Mouse (Mus musculus): ENCODE measurements around the gene Cd207. TPM values are rescaled to one million over a fixed set of nuclear protein-coding genes. Genes with fewer than 3 reads are reported as not detected.

Gene Cd207
- polyA plus RNA-seq (2014; fragmentation: Nextera tagmentation; extraction: Ambion mirVana) = not detected in 2 replicates

DNA sequence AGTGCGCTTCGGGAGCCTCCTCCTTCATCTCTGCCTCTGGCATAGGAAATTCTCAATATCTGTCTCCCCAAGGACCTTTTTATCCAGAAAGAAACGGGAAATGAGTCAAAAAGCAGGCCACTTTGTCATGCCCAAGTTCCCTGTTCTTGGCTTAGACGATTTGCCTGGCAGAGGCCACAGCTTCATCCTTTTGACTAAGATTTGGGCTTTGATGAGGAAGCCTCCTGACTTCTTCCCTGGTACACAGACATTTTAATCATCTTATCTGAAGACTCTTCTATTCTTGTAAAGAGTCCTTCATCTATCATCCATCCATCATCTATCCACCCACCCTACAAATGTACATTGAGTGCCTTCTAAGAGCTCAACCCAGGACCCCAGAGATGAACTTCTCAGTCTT is at the start of gene Cd207:
Gene Cd207, minus strand, starts transcription at position 101 of the 400 bp plus-strand sequence.
- Histone ChIP-seq H3K9ac (ENCODE audit: low read length) (no peak within 1 kb of the TSS), H3K9me3 (ENCODE audit: control insufficient read depth, low read length) (no peaks in the 10 kb centered on the region), H3K4me2 (ENCODE audit: low read depth) (no peak within 1 kb of the TSS), H3K4me1 (ENCODE audit: control insufficient read depth, insufficient read depth, low read length) (no peaks in the 10 kb centered on the region), H3K27ac (ENCODE audit: low read depth, low read length) (no peak within 1 kb of the TSS), H3K4me3 (ENCODE audit: low read depth, low read length) (no peak within 1 kb of the TSS), H3K36me3 (ENCODE audit: control insufficient read depth, insufficient read depth, low read length) (no peaks in the 10 kb centered on the region), H3K27me3 (ENCODE audit: control insufficient read depth, insufficient read depth, low read length) (no peaks in the 10 kb centered on the region)
- ATAC-seq (ENCODE audit: insufficient read depth, low FRiP score, low TSS enrichment) (no peak), DNase-seq (ENCODE audit: low spot score) (no peak)
- WGBS = 71% methylated on average over 4 of the region's 4 CpGs

- no peak for ATAC-seq (ENCODE audit: insufficient read depth, low FRiP score, low TSS enrichment)
- H3K4me2 ChIP-seq (ENCODE audit: low read depth) = no peak overlapping the region
- no peaks in the 10 kb centered on the region for H3K9me3 ChIP-seq (ENCODE audit: control insufficient read depth, low read length)
- H3K27ac ChIP-seq (ENCODE audit: low read depth, low read length) = no peak overlapping the region
- H3K9ac ChIP-seq (ENCODE audit: low read length) = no peak overlapping the region
- H3K4me1 ChIP-seq (ENCODE audit: control insufficient read depth, insufficient read depth, low read length) = no peaks in the 10 kb centered on the region
- H3K36me3 ChIP-seq (ENCODE audit: control insufficient read depth, insufficient read depth, low read length) = no peaks in the 10 kb centered on the region
- H3K4me3 ChIP-seq (ENCODE audit: low read depth, low read length) = no peak overlapping the region
- H3K27me3 ChIP-seq (ENCODE audit: control insufficient read depth, insufficient read depth, low read length) = peaks cover 11% of the 10 kb centered on the region
- no peak for DNase-seq (ENCODE audit: low spot score)
- 45% methylated on average over 4 of the region's 4 CpGs for WGBS
Measured at GRCm38 (mm10) chr6:83727178-83727577, 49.5 kb upstream of the Cd207 start.

- Histone ChIP-seq H3K9me3 (ENCODE audit: control insufficient read depth, low read length) (no peaks in the 10 kb centered on the region), H3K36me3 (ENCODE audit: control insufficient read depth, insufficient read depth, low read length) (no peaks in the 10 kb centered on the region), H3K27ac (ENCODE audit: low read depth, low read length) (no peak overlapping the region), H3K9ac (ENCODE audit: low read length) (no peak overlapping the region), H3K4me1 (ENCODE audit: control insufficient read depth, insufficient read depth, low read length) (no peaks in the 10 kb centered on the region), H3K4me2 (ENCODE audit: low read depth) (no peak overlapping the region), H3K27me3 (ENCODE audit: control insufficient read depth, insufficient read depth, low read length) (peaks cover 56% of the 10 kb centered on the region), H3K4me3 (ENCODE audit: low read depth, low read length) (no peak overlapping the region)
- whole genome bisulfite sequencing = 22% methylated on average over 6 of the region's 6 CpGs
- DNase-seq (ENCODE audit: low spot score) (no peak), ATAC-seq (ENCODE audit: insufficient read depth, low FRiP score, low TSS enrichment) (no peak)
Measured at GRCm38 (mm10) chr6:83722526-83722925, 44.9 kb upstream of the Cd207 start.

- DNase-seq (ENCODE audit: low spot score) = no peak
- Histone ChIP-seq H3K27ac (ENCODE audit: low read depth, low read length) (no peak overlapping the region), H3K27me3 (ENCODE audit: control insufficient read depth, insufficient read depth, low read length) (peaks cover 96% of the 10 kb centered on the region), H3K4me2 (ENCODE audit: low read depth) (no peak overlapping the region), H3K36me3 (ENCODE audit: control insufficient read depth, insufficient read depth, low read length) (no peaks in the 10 kb centered on the region), H3K4me3 (ENCODE audit: low read depth, low read length) (no peak overlapping the region), H3K9me3 (ENCODE audit: control insufficient read depth, low read length) (no peaks in the 10 kb centered on the region), H3K9ac (ENCODE audit: low read length) (no peak overlapping the region), H3K4me1 (ENCODE audit: control insufficient read depth, insufficient read depth, low read length) (no peaks in the 10 kb centered on the region)
- ATAC-seq (ENCODE audit: insufficient read depth, low FRiP score, low TSS enrichment) = no peak
- WGBS = 0% methylated on average over 8 of the region's 8 CpGs
Measured at GRCm38 (mm10) chr6:83717026-83717425, 39.4 kb upstream of the Cd207 start.

DNA sequence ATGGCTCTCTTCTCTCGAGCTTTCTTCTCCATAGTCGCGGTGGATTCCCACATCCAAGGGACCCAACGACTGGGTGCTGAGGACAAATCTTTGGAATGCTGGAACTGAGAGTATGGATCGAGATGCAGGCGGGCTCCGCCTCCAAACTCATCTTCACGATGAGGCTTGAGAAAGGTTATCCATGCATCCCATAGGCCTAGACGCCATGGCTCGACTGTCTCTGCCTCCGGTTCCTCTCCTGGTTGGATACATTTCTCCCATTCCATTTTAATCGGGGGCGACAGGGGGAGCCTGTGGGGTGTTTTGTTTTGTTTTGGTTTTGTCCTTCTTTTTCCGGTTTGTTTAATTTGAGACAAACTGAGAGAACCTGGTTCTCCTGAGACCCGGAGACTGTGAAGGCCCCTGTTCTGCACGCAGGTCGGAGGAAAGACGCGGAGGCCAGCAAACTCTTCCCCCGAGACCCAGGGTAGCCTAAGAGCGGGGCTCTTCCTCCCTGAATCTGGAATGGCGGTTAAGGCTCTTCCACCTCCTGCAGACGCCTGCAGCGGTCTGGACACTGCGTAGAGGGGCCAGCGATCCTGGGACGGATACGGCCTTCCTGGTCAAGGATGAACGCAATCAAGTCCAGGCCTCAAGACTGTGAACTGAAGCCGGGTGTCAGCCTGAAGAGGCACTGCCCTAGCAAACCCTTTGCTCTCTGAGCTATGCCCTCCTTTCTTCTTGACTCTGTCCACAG is 38.0 kb upstream of the Cd207 start:
- no peaks in the 10 kb centered on the region for H3K36me3 ChIP-seq (ENCODE audit: control insufficient read depth, insufficient read depth, low read length)
- WGBS = under 1% methylated on average over 30 of the region's 30 CpGs
- ATAC-seq (ENCODE audit: insufficient read depth, low FRiP score, low TSS enrichment) = no peak
- no peak overlapping the region for H3K27ac ChIP-seq (ENCODE audit: low read depth, low read length)
- peaks cover 6% of the 10 kb centered on the region; the same call in 1 of the 2 replicates for H3K4me1 ChIP-seq (ENCODE audit: control insufficient read depth, insufficient read depth, low read length)
- no peaks in the 10 kb centered on the region for H3K9me3 ChIP-seq (ENCODE audit: control insufficient read depth, low read length)
- H3K9ac ChIP-seq (ENCODE audit: low read length) = no peak overlapping the region
- H3K4me3 ChIP-seq (ENCODE audit: low read depth, low read length) = no peak overlapping the region
- DNase-seq (ENCODE audit: low spot score) = peak; percentile 54
- no peak overlapping the region for H3K4me2 ChIP-seq (ENCODE audit: low read depth)
- peaks cover 96% of the 10 kb centered on the region for H3K27me3 ChIP-seq (ENCODE audit: control insufficient read depth, insufficient read depth, low read length)

GRCm38 (mm10) chr6:83714221-83715123 is 36.8 kb upstream of the Cd207 start:
- H3K4me1 ChIP-seq (ENCODE audit: control insufficient read depth, insufficient read depth, low read length) = peaks cover 6% of the 10 kb centered on the region; the same call in 1 of the 2 replicates
- ATAC-seq (ENCODE audit: insufficient read depth, low FRiP score, low TSS enrichment) (no peak), DNase-seq (ENCODE audit: low spot score) (peak; percentile 54)
- no peak overlapping the region for H3K4me2 ChIP-seq (ENCODE audit: low read depth)
- H3K9me3 ChIP-seq (ENCODE audit: control insufficient read depth, low read length) = no peaks in the 10 kb centered on the region
- WGBS = 1% methylated on average over 34 of the region's 34 CpGs
- H3K27ac ChIP-seq (ENCODE audit: low read depth, low read length) = no peak overlapping the region
- H3K36me3 ChIP-seq (ENCODE audit: control insufficient read depth, insufficient read depth, low read length) = no peaks in the 10 kb centered on the region
- H3K4me3 ChIP-seq (ENCODE audit: low read depth, low read length) = no peak overlapping the region
- H3K27me3 ChIP-seq (ENCODE audit: control insufficient read depth, insufficient read depth, low read length) = peaks cover 96% of the 10 kb centered on the region
- no peak overlapping the region for H3K9ac ChIP-seq (ENCODE audit: low read length)

DNA sequence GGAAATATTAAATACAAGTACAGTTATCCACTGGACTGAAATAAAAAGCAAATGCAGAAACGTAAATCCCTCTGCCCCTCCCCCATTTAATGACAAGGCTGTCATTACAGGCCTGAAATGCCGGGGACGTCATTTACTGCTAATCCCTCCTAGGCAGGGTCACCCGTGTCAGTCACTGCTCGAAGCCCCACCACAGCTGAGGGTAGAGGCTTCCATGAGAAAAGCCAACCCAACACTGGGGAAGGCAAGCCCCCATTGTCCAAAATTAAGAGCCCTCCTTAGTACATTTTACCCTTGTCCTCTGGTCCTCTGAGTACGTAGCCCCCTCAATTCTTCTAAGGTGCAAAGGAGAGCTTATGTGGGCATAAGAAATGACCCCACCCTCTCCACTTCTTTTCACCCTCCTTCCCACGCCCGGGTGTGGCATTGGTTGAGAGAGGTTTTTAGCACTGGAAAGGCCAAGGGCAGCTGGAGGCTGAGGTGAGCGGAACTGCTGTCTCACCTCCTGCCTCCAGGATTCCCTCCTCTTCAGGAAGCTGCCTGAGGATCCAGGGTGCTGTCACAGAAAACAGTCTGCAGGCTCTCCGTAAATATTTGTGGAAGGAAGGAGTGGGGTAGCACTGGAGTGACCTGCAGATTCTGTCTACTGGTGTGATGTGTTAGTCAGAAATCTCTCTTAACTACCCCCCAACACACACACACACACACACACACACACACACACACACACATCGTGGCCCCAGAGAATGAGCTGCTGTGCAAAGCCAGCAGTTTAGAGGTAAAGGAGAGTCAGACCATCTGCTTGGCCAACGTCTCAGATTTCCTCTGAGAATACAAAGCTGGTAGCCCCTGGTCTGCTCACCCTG is 35.8 kb upstream of the Cd207 start:
- DNase-seq (ENCODE audit: low spot score) (peak; percentile 19), ATAC-seq (ENCODE audit: insufficient read depth, low FRiP score, low TSS enrichment) (no peak)
- Histone ChIP-seq H3K9ac (ENCODE audit: low read length) (no peak overlapping the region), H3K4me3 (ENCODE audit: low read depth, low read length) (no peak overlapping the region), H3K27ac (ENCODE audit: low read depth, low read length) (no peak overlapping the region), H3K36me3 (ENCODE audit: control insufficient read depth, insufficient read depth, low read length) (no peaks in the 10 kb centered on the region), H3K4me1 (ENCODE audit: control insufficient read depth, insufficient read depth, low read length) (peaks cover 6% of the 10 kb centered on the region; the same call in 1 of the 2 replicates), H3K4me2 (ENCODE audit: low read depth) (no peak overlapping the region), H3K9me3 (ENCODE audit: control insufficient read depth, low read length) (no peaks in the 10 kb centered on the region), H3K27me3 (ENCODE audit: control insufficient read depth, insufficient read depth, low read length) (peaks cover 97% of the 10 kb centered on the region)
- WGBS = under 1% methylated on average over 12 of the region's 12 CpGs

GRCm38 (mm10) chr6:83711725-83712475 is 34.2 kb upstream of the Cd207 start:
- Histone ChIP-seq H3K36me3 (ENCODE audit: control insufficient read depth, insufficient read depth, low read length) (no peaks in the 10 kb centered on the region), H3K4me1 (ENCODE audit: control insufficient read depth, insufficient read depth, low read length) (peaks cover 6% of the 10 kb centered on the region; the same call in 1 of the 2 replicates), H3K27ac (ENCODE audit: low read depth, low read length) (no peak overlapping the region), H3K4me3 (ENCODE audit: low read depth, low read length) (peak overlapping the region; percentile 37), H3K9ac (ENCODE audit: low read length) (no peak overlapping the region), H3K4me2 (ENCODE audit: low read depth) (peak overlapping the region; percentile 61), H3K9me3 (ENCODE audit: control insufficient read depth, low read length) (no peaks in the 10 kb centered on the region), H3K27me3 (ENCODE audit: control insufficient read depth, insufficient read depth, low read length) (peaks cover 97% of the 10 kb centered on the region)
- WGBS = 1% methylated on average over 45 of the region's 45 CpGs
- ATAC-seq (ENCODE audit: insufficient read depth, low FRiP score, low TSS enrichment) = no peak
- DNase-seq (ENCODE audit: low spot score) = peak; percentile 32

Measured in neural tube, embryonic 11.5 days (tissue).